Mouse (Mus musculus): ENCODE data around the gene Psenen.

DNA sequence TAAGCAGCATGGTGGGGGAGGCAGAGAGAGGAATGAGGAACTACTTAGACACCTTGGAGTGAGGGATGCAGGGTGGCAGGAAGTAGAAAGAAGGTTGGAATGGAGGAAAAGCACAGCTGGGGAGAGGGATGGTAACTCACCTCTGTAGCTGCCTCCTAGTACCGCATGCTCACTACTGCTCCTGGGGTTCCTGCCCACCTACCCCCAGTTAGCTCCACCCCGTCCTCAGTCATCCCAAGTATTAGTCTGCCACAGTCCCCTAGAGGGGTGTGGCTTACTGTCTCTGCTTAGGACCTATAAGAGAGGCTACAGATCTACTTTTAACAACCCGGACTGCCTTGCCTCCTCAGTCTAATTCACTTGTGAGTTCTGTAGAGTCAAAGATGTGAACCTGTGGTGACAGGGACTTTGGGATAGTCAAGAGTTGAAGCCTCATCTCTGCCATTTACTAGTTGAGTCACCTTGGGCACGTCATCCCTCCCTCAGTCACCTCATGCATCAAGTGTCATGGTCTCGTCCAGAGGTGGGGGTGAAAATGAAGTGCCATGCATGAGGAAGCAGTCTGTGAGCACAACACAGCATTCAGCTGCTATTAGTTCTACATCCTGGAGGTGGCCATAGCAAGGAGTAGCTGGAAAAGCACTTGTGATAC, 29.5 kb upstream of the Psenen start:
- TF ChIP-seq CTCF (conservative IDR thresholded peaks at IDR 0.05; ENCODE audit: low read length) (no peak), POU5F1 (IDR thresholded peaks at IDR 0.05; ENCODE audit: borderline replicate concordance, low read length) (no peak)
